In genomic region chr2:18960376-18960973, GRCm38 (mm10) we compare ENCODE assay signal across 20 mouse cellular contexts. TPM values are rescaled to one million over a fixed set of nuclear protein-coding genes. Genes with fewer than 3 reads are reported as not detected.
DNase-seq lines count a peak whose midpoint lies in the region; ATAC-seq lines count a peak whose summit lies in the region.
"Had no signal": no experiment of that assay in that cellular context is flagged by ENCODE, and none has a peak within 500 bp of the region (broad histone marks: within the 10 kb centered on the region; RNA-seq: fewer than 3 reads in every experiment).

No protein-coding gene starts in this region.

- H3K36me3 ChIP-seq in heart, embryonic 13.5 days: no peaks in the 10 kb centered on the region
- no peaks in the 10 kb centered on the region for H3K36me3 ChIP-seq in heart, embryonic 11.5 days (ENCODE audit: control insufficient read depth, insufficient read depth, low read length)
- H3K36me3 ChIP-seq in midbrain, embryonic 11.5 days (ENCODE audit: control insufficient read depth, insufficient read depth, low read length): no peaks in the 10 kb centered on the region
- H3K36me3 ChIP-seq in midbrain, embryonic 14.5 days (ENCODE audit: control insufficient read depth, insufficient read depth, low read length): no peaks in the 10 kb centered on the region
- no peaks in the 10 kb centered on the region for H3K36me3 ChIP-seq in limb, embryonic 12.5 days
- H3K36me3 ChIP-seq: embryonic facial prominence, embryonic 12.5 days; forebrain, embryonic 15.5 days; heart, embryonic 10.5 days; hindbrain, embryonic 13.5 days; intestine, embryonic 15.5 days had no signal

- H3K27ac ChIP-seq in heart, embryonic 13.5 days (replicated peaks): peak overlapping the region; percentile 24; the same call in 1 of the 2 replicates
- no peak overlapping the region for H3K27ac ChIP-seq in heart, embryonic 11.5 days (ENCODE audit: low read depth, low read length)
- H3K27ac ChIP-seq in midbrain, embryonic 11.5 days (ENCODE audit: low read depth, low read length): no peak overlapping the region
- no peak overlapping the region for H3K27ac ChIP-seq in midbrain, embryonic 14.5 days (replicated peaks; ENCODE audit: low read depth, low read length)
- 0 out of 2 replicates have a peak overlapping the region, but pooled peaks have one; percentile 19 for H3K27ac ChIP-seq in limb, embryonic 12.5 days
- H3K27ac ChIP-seq: embryonic facial prominence, embryonic 12.5 days; forebrain, embryonic 15.5 days; heart, embryonic 10.5 days; hindbrain, embryonic 13.5 days; intestine, embryonic 15.5 days had no signal

- ATAC-seq in heart, embryonic 13.5 days (ENCODE audit: extremely low read depth, insufficient number of reproducible peaks, low FRiP score, low TSS enrichment): no peak
- no peak for ATAC-seq in heart, embryonic 11.5 days (replicated peaks; ENCODE audit: insufficient number of reproducible peaks, low FRiP score, low TSS enrichment)
- no peak for ATAC-seq in midbrain, embryonic 11.5 days (ENCODE audit: low FRiP score)
- ATAC-seq in midbrain, embryonic 14.5 days (ENCODE audit: low FRiP score, low TSS enrichment): no peak
- 0 out of 2 replicates have a peak, but pooled peaks have one; percentile 64 for ATAC-seq in limb, embryonic 12.5 days (ENCODE audit: insufficient number of reproducible peaks, insufficient read depth, low FRiP score, low TSS enrichment, low read depth)
- ATAC-seq: forebrain, embryonic 15.5 days; intestine, embryonic 15.5 days had no signal

- DNase-seq in midbrain, embryonic 11.5 days (ENCODE audit: low spot score, missing footprints): peak; percentile 73
- no peak for DNase-seq in midbrain, embryonic 14.5 days
- peak; percentile 20 for DNase-seq in naive thymus-derived CD4-positive, alpha-beta T cell, adult 2 months (ENCODE audit: low read depth)
- DNase-seq in thymus, postnatal 36 days: no peak
- DNase-seq: adrenal gland, adult 2 months; adrenal gland, postnatal 25 days; cerebellum, adult 18-20 months; cerebellum, adult 9-11 months; cerebellum, postnatal 36 days; gastrocnemius, postnatal 10 days; heart, adult 18-20 months; heart, postnatal 36 days had no signal

- H3K4me2 ChIP-seq in heart, embryonic 13.5 days: peak overlapping the region; percentile 26; the same call in 1 of the 2 replicates
- no peak overlapping the region for H3K4me2 ChIP-seq in heart, embryonic 11.5 days
- H3K4me2 ChIP-seq in midbrain, embryonic 11.5 days: no peak overlapping the region
- no peak overlapping the region for H3K4me2 ChIP-seq in midbrain, embryonic 14.5 days (ENCODE audit: low read length)
- no peak overlapping the region for H3K4me2 ChIP-seq in limb, embryonic 12.5 days
- H3K4me2 ChIP-seq: embryonic facial prominence, embryonic 12.5 days; forebrain, embryonic 15.5 days; hindbrain, embryonic 13.5 days; intestine, embryonic 15.5 days had no signal

- H3K9ac ChIP-seq in heart, embryonic 13.5 days: no peak overlapping the region
- H3K9ac ChIP-seq in heart, embryonic 11.5 days (ENCODE audit: low read depth, low read length): no peak overlapping the region
- H3K9ac ChIP-seq in midbrain, embryonic 11.5 days (ENCODE audit: low read length): no peak overlapping the region
- no peak overlapping the region for H3K9ac ChIP-seq in midbrain, embryonic 14.5 days (replicated peaks; ENCODE audit: low read length)
- no peak overlapping the region for H3K9ac ChIP-seq in limb, embryonic 12.5 days (replicated peaks)
- H3K9ac ChIP-seq: embryonic facial prominence, embryonic 12.5 days; forebrain, embryonic 15.5 days; hindbrain, embryonic 13.5 days; intestine, embryonic 15.5 days had no signal

- no peaks in the 10 kb centered on the region for H3K27me3 ChIP-seq in heart, embryonic 13.5 days (replicated peaks)
- no peaks in the 10 kb centered on the region for H3K27me3 ChIP-seq in heart, embryonic 11.5 days (ENCODE audit: control insufficient read depth, insufficient read depth, low read length)
- no peaks in the 10 kb centered on the region for H3K27me3 ChIP-seq in midbrain, embryonic 11.5 days (ENCODE audit: control insufficient read depth, insufficient read depth, low read length)
- H3K27me3 ChIP-seq in midbrain, embryonic 14.5 days (ENCODE audit: control insufficient read depth, insufficient read depth, low read length): no peaks in the 10 kb centered on the region
- H3K27me3 ChIP-seq in limb, embryonic 12.5 days: peaks cover 14% of the 10 kb centered on the region
- H3K27me3 ChIP-seq: embryonic facial prominence, embryonic 12.5 days; forebrain, embryonic 15.5 days; hindbrain, embryonic 13.5 days; intestine, embryonic 15.5 days had no signal

- no peaks in the 10 kb centered on the region for H3K9me3 ChIP-seq in heart, embryonic 13.5 days
- H3K9me3 ChIP-seq in heart, embryonic 11.5 days (replicated peaks; ENCODE audit: control insufficient read depth, low read length): no peaks in the 10 kb centered on the region
- H3K9me3 ChIP-seq in midbrain, embryonic 11.5 days (ENCODE audit: control insufficient read depth, low read length): no peaks in the 10 kb centered on the region
- no peaks in the 10 kb centered on the region for H3K9me3 ChIP-seq in midbrain, embryonic 14.5 days (ENCODE audit: control insufficient read depth, low read length)
- H3K9me3 ChIP-seq in limb, embryonic 12.5 days: no peaks in the 10 kb centered on the region
- H3K9me3 ChIP-seq: embryonic facial prominence, embryonic 12.5 days; forebrain, embryonic 15.5 days; heart, embryonic 10.5 days; hindbrain, embryonic 13.5 days; intestine, embryonic 15.5 days had no signal

- WGBS in heart, embryonic 13.5 days: 48% methylated on average over 7 of the region's 7 CpGs
- 61% methylated on average over 7 of the region's 7 CpGs for WGBS in heart, embryonic 11.5 days (ENCODE audit: insufficient replicate concordance)
- WGBS in midbrain, embryonic 11.5 days: 57% methylated on average over 7 of the region's 7 CpGs
- WGBS in midbrain, embryonic 14.5 days: 50% methylated on average over 7 of the region's 7 CpGs
- WGBS in limb, embryonic 12.5 days: 22% methylated on average over 7 of the region's 7 CpGs

- no peak overlapping the region for H3K4me3 ChIP-seq in heart, embryonic 13.5 days
- H3K4me3 ChIP-seq in heart, embryonic 11.5 days (ENCODE audit: low read depth, low read length): no peak overlapping the region
- H3K4me3 ChIP-seq in midbrain, embryonic 11.5 days (ENCODE audit: low read depth, low read length): no peak overlapping the region
- H3K4me3 ChIP-seq in midbrain, embryonic 14.5 days (replicated peaks; ENCODE audit: low read depth, low read length): no peak overlapping the region
- no peak overlapping the region for H3K4me3 ChIP-seq in limb, embryonic 12.5 days (replicated peaks)
- H3K4me3 ChIP-seq: embryonic facial prominence, embryonic 12.5 days; forebrain, embryonic 15.5 days; heart, embryonic 10.5 days; hindbrain, embryonic 13.5 days; intestine, embryonic 15.5 days had no signal

- H3K4me1 ChIP-seq in heart, embryonic 13.5 days: peaks cover 48% of the 10 kb centered on the region
- H3K4me1 ChIP-seq in heart, embryonic 11.5 days (ENCODE audit: control insufficient read depth, insufficient read depth, low read length): peaks cover 30% of the 10 kb centered on the region
- H3K4me1 ChIP-seq in midbrain, embryonic 11.5 days (ENCODE audit: control insufficient read depth, insufficient read depth, low read length): peaks cover 2% of the 10 kb centered on the region
- peaks cover 2% of the 10 kb centered on the region; the same call in 1 of the 2 replicates for H3K4me1 ChIP-seq in midbrain, embryonic 14.5 days (ENCODE audit: control insufficient read depth, insufficient read depth, low read length)
- peaks cover 34% of the 10 kb centered on the region for H3K4me1 ChIP-seq in limb, embryonic 12.5 days (replicated peaks)
- H3K4me1 ChIP-seq: forebrain, embryonic 15.5 days; intestine, embryonic 15.5 days had no signal

RNA-seq across cellular contexts. Expression of gene Pip4k2a, which starts 37.5 kb away (rescaled TPM):
- polyA plus RNA-seq in heart, embryonic 13.5 days (2015; fragmentation: Nextera tagmentation; extraction: Ambion mirVana): 5.8 and 6.6 TPM in 2 replicates
- 7.1 and 7.7 TPM in 2 replicates for polyA plus RNA-seq in heart, embryonic 11.5 days (2014; fragmentation: Nextera tagmentation; extraction: Ambion mirVana)
- 9.7 and 11.5 TPM in 2 replicates for polyA plus RNA-seq in midbrain, embryonic 11.5 days (2014; fragmentation: Nextera tagmentation; extraction: Ambion mirVana)
- polyA plus RNA-seq in midbrain, embryonic 14.5 days (2014; fragmentation: Nextera tagmentation; extraction: Ambion mirVana): 10.3 and 11.8 TPM in 2 replicates
- 9.9 and 12.0 TPM in 2 replicates for polyA plus RNA-seq in limb, embryonic 12.5 days (2016; fragmentation: Nextera tagmentation; extraction: Ambion mirVana)

RNA-seq across cellular contexts. Expression of gene 4930426L09Rik, which starts 37.7 kb away (rescaled TPM):
- polyA plus RNA-seq in heart, embryonic 13.5 days (2015; fragmentation: Nextera tagmentation; extraction: Ambion mirVana): 0.29 TPM in 2 replicates
- 0.46 and 0.49 TPM in 2 replicates for polyA plus RNA-seq in heart, embryonic 11.5 days (2014; fragmentation: Nextera tagmentation; extraction: Ambion mirVana)
- 0.29 and 0.38 TPM in 2 replicates for polyA plus RNA-seq in midbrain, embryonic 11.5 days (2014; fragmentation: Nextera tagmentation; extraction: Ambion mirVana)
- polyA plus RNA-seq in midbrain, embryonic 14.5 days (2014; fragmentation: Nextera tagmentation; extraction: Ambion mirVana): 0.47 and 0.49 TPM in 2 replicates
- polyA plus RNA-seq in limb, embryonic 12.5 days (2016; fragmentation: Nextera tagmentation; extraction: Ambion mirVana): 0.14 and 0.47 TPM in 2 replicates

Comparison
In these comparisons a context has a peak if more than half of its experiments do, and no peak if none do; other contexts are left out.
1. H3K27ac ChIP-seq: peak in heart, embryonic 13.5 days (single experiment) and limb, embryonic 12.5 days (single experiment); none in heart, embryonic 11.5 days (single experiment), midbrain, embryonic 11.5 days (single experiment) and midbrain, embryonic 14.5 days (single experiment).
2. DNase-seq: peak in midbrain, embryonic 11.5 days (single experiment) and naive thymus-derived CD4-positive, alpha-beta T cell, adult 2 months (single experiment); none in midbrain, embryonic 14.5 days (single experiment) and thymus, postnatal 36 days (0 of 2).